Mouse (Mus musculus) midbrain, embryonic 11.5 days (tissue): ENCODE measurements at regions not wholly inside any gene's neighbourhood (a gene's known extent, or its start where the extent isn't known, plus 50 kb on each side); places are given as distances from the start of the nearest gene placed in this dataset.
"Not testable (repeated sequence)": the region's sequence is repeated elsewhere in the genome, so short reads cannot be mapped to it uniquely, and the experiment has no call there.

Experiments used
- ATAC-seq: fragments of 200-750 bp; cut with Nextera tagmentation; 2 replicates; pipeline ENCODE4 v1.8.0; 2017; ENCODE audit warnings: moderate TSS enrichment, moderate library complexity; ENCODE audit not compliant: low FRiP score
- DNase-seq: peaks from one replicate; pipeline ENCODE4 v3.0.0; 2015; ENCODE audit warnings: low spot score; ENCODE audit errors: missing footprints
- H3K27ac ChIP-seq: fragments of 300-500 bp; sonication (generic); 2 replicates; pipeline ENCODE4 v1.5.1; 2014; ENCODE audit warnings: low read depth, low read length
- H3K27me3 ChIP-seq: fragments of 300-500 bp; sonication (generic); 2 replicates; pipeline ENCODE4 v1.6.1; 2014; ENCODE audit warnings: mild to moderate bottlenecking, low read length, moderate library complexity, mixed read lengths; ENCODE audit not compliant: control insufficient read depth, insufficient read depth
- H3K36me3 ChIP-seq: fragments of 300-500 bp; sonication (generic); 2 replicates; pipeline ENCODE4 v1.6.1; 2014; ENCODE audit warnings: mild to moderate bottlenecking, low read length, moderate library complexity, mixed read lengths; ENCODE audit not compliant: control insufficient read depth, insufficient read depth
- H3K4me1 ChIP-seq: fragments of 300-500 bp; sonication (generic); 2 replicates; pipeline ENCODE4 v1.6.1; 2014; ENCODE audit warnings: low read length; ENCODE audit not compliant: control insufficient read depth, insufficient read depth
- H3K4me2 ChIP-seq: fragments of 300-500 bp; sonication (generic); 2 replicates; pipeline ENCODE4 v1.6.1; 2014; ENCODE audit warnings: mild to moderate bottlenecking, moderate library complexity
- H3K4me3 ChIP-seq: fragments of 300-500 bp; sonication (generic); 2 replicates; pipeline ENCODE4 v1.5.1; 2014; ENCODE audit warnings: low read depth, low read length
- H3K9ac ChIP-seq: fragments of 300-500 bp; sonication (generic); 2 replicates; pipeline ENCODE4 v1.6.1; 2014; ENCODE audit warnings: low read length
- H3K9me3 ChIP-seq: fragments of 300-500 bp; sonication (generic); 2 replicates; pipeline ENCODE4 v1.6.1; 2016; ENCODE audit warnings: low read length; ENCODE audit not compliant: control insufficient read depth
- WGBS: fragments of 180-500 bp; shearing (Covaris S2); extraction: QIAGEN DNeasy Blood & Tissue Kit; methylation state at CpG from one replicate; pipeline ENCODE4 v1.1.7; 2014; 5-methylcytosine and 5-hydroxymethylcytosine counted together

- not testable (repeated sequence) for H3K4me2 ChIP-seq, H3K27ac ChIP-seq, H3K9me3 ChIP-seq, H3K4me3 ChIP-seq, H3K36me3 ChIP-seq, ATAC-seq, H3K27me3 ChIP-seq, DNase-seq, H3K4me1 ChIP-seq, H3K9ac ChIP-seq
- 67% methylated on average over 2 of the region's 2 CpGs for WGBS
These were observed 436.7 kb upstream of the Kif18a start for GRCm38 (mm10) chr2:108843855-108844254.

- ATAC-seq (no peak), DNase-seq (no peak)
- H3K4me3 ChIP-seq, result no peak overlapping the region
- no peak overlapping the region for H3K9ac ChIP-seq
- H3K9me3 ChIP-seq, result no peaks in the 10 kb centered on the region
- H3K36me3 ChIP-seq, result no peaks in the 10 kb centered on the region
- no peaks in the 10 kb centered on the region for H3K27me3 ChIP-seq
- no peak overlapping the region for H3K27ac ChIP-seq
- 83% methylated on average over 3 of the region's 3 CpGs for WGBS
- no peak overlapping the region for H3K4me2 ChIP-seq
- H3K4me1 ChIP-seq, result peaks cover 3% of the 10 kb centered on the region; the same call in 1 of the 2 replicates
These were observed 432.5 kb upstream of the Kif18a start for GRCm38 (mm10) chr2:108848051-108848450.

DNA sequence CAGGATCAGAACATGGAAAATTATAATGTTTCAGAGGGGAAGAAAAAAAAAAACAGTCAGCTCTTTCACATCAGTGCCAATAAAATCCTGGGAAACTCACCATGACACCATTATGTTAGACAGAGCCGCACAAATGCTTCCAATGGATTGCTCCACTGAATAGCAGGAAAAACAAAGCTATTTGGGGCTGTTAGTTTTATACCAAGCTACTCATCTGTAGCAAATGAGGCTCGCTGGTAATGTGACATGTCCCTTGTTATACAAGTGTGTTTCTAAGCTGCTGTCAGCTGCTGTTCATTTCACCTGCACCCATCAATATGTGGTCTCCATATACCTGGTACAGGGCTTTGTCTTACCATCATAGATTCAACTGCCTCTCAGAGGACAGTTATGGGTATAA is 426.1 kb upstream of the Kif18a start:
- no peak overlapping the region for H3K27ac ChIP-seq
- no peak for DNase-seq

DNA sequence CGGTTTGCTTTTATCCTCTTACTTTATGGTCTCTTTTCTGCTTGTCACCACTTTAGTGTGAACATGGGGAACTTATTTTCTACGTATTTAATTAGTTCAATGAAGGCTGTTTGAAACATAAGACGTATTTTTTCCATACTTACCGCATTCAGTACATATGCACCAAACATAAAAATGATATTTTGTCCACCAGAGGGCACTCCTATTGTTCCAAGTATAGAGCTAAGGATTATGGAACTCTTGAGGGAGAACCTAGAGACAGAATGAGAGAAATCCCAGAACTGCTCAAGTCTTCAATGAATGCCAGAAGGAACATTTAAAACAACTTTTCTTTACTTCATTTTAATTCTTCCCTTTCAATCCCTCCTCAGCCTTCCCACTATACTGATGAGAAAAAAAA is 403.4 kb upstream of the Kif18a start:
- no peak overlapping the region for H3K4me3 ChIP-seq
- H3K9ac ChIP-seq, result no peak overlapping the region
- H3K27me3 ChIP-seq, result no peaks in the 10 kb centered on the region
- 78% methylated on average over 4 of the region's 4 CpGs for WGBS
- H3K36me3 ChIP-seq, result no peaks in the 10 kb centered on the region
- no peak for DNase-seq
- ATAC-seq, result 0 out of 2 replicates have a peak, but pooled peaks have one; percentile 57
- no peaks in the 10 kb centered on the region for H3K4me1 ChIP-seq
- no peak overlapping the region for H3K27ac ChIP-seq
- no peak overlapping the region for H3K4me2 ChIP-seq
- H3K9me3 ChIP-seq, result no peaks in the 10 kb centered on the region

More for the DNA sequence above, 426.1 kb upstream of the Kif18a start:
- no peak for ATAC-seq
- H3K9ac ChIP-seq, result no peak overlapping the region
- no peaks in the 10 kb centered on the region for H3K27me3 ChIP-seq
- no peaks in the 10 kb centered on the region for H3K36me3 ChIP-seq
- no peak overlapping the region for H3K4me3 ChIP-seq
- no peak overlapping the region for H3K4me2 ChIP-seq
- no peaks in the 10 kb centered on the region for H3K9me3 ChIP-seq
- H3K4me1 ChIP-seq, result no peaks in the 10 kb centered on the region
- 40% methylated on average over 2 of the region's 2 CpGs for WGBS

DNA sequence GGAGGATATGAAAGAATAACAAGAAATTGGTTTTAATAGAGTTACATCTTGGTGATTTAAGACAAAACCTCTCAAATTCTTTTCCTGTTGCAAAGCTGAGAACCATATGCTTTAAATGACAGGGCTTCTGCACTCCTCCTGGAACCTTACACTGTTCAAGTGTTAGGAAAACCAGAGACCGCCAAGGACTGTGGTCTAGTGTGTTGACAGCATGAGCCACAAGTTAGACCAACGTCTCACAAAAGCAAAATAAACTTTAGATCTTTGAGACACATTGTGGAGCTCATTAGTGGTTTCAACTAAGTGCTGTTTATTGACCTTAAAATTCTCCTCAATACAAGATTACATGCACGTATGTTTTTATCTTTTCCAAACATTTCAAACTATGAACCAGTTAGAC is 402.9 kb upstream of the Kif18a start:
- ATAC-seq (no peak), DNase-seq (no peak)
- 80% methylated on average over 3 of the region's 3 CpGs for WGBS
- Histone ChIP-seq H3K27me3 (no peaks in the 10 kb centered on the region), H3K9ac (no peak overlapping the region), H3K9me3 (no peaks in the 10 kb centered on the region), H3K27ac (no peak overlapping the region), H3K4me3 (no peak overlapping the region), H3K4me2 (no peak overlapping the region), H3K4me1 (no peaks in the 10 kb centered on the region), H3K36me3 (no peaks in the 10 kb centered on the region)

DNA sequence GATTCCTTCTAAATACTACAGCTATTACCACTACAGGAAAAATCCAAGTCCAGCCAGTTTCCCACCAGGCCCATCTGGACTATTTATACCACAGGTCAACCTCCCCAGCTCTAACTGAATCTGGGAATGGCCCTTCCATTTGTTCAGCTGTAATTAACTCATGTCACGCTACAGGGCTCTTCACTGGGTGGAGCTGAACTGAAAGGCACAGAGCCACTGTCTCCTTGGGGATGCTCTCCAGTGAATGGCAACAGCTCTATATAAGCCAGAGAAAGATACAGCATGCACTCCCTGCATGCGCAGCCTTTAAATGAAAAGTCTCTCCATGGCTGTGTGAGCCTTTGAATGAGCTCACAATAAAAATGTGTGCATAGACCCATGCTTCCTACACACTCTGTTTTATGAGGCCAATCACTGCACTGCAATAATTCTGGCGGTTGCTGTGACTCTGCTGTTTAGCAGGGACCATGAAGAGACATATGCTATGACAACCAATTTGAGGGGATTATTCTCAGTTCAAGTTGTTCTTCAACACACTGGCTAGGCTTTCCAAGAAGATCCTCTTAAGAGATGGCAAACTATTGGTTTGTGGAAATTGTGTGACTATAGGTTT is 376.3 kb upstream of the Kif18a start:
- Histone ChIP-seq H3K4me2 (no peak overlapping the region), H3K4me3 (no peak overlapping the region), H3K4me1 (no peaks in the 10 kb centered on the region), H3K9me3 (no peaks in the 10 kb centered on the region), H3K27me3 (no peaks in the 10 kb centered on the region), H3K36me3 (no peaks in the 10 kb centered on the region), H3K27ac (no peak overlapping the region), H3K9ac (no peak overlapping the region)
- WGBS, result 44% methylated on average over 3 of the region's 3 CpGs
- ATAC-seq (peak; percentile 89), DNase-seq (no peak)

DNA sequence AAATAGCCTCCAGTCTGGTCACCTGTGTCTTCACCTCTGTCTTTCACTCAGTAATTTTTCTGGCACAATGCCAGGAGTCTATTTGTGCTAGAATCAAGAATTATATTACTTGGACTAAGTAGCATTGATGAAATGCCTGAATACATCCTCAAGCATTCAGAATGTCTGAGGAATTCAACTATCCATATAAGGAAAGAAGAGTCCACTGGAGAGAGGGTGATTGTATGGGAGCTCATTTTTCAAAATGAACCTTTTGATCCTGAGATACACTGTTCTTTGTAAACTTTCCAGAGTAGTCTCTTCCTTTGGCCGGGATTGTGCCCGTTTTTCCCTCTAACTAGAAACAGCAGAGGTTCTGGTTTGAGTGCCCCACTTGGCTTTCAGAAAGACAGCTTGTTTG is 367.0 kb upstream of the Kif18a start:
- Histone ChIP-seq H3K4me2 (no peak overlapping the region), H3K27ac (no peak overlapping the region), H3K9me3 (no peaks in the 10 kb centered on the region), H3K4me1 (no peaks in the 10 kb centered on the region), H3K27me3 (no peaks in the 10 kb centered on the region), H3K36me3 (no peaks in the 10 kb centered on the region), H3K4me3 (no peak overlapping the region), H3K9ac (no peak overlapping the region)
- DNase-seq (no peak), ATAC-seq (no peak)
- WGBS, result 62% methylated on average over 2 of the region's 2 CpGs

GRCm38 (mm10) chr2:108913967-108914366 is 366.6 kb upstream of the Kif18a start:
- Histone ChIP-seq H3K4me3 (no peak overlapping the region), H3K9ac (no peak overlapping the region), H3K27ac (no peak overlapping the region), H3K36me3 (no peaks in the 10 kb centered on the region), H3K4me1 (no peaks in the 10 kb centered on the region), H3K4me2 (no peak overlapping the region), H3K27me3 (no peaks in the 10 kb centered on the region), H3K9me3 (no peaks in the 10 kb centered on the region)
- DNase-seq (no peak), ATAC-seq (no peak)
- WGBS, result 77% methylated on average over 3 of the region's 3 CpGs

DNA sequence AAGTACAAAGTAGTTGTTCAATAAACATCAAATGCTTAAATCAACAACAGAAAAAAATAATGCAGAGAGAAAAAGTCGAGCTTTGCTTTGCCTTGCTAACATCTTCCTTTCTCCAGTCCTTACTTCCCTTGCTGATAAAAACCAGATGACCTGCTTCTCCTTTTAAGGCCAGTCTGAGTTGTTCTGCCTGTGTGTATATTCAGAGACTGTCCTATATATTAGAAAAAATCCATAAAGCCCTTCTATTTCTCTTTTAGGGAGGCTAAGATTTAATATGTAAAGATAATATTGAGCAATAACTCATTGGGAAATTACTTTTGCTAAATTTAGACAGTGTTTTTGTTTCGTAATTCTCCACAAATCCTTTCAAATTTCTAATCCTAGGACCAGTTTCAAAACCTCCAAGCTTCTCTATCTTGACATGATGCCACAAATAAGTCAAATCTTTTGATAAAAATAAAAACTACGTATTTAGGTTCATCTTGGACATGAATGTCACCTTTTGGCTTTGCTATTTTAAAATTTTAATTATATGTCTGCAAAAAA is 361.0 kb upstream of the Kif18a start:
- Histone ChIP-seq H3K27ac (no peak overlapping the region), H3K9me3 (no peaks in the 10 kb centered on the region)
- WGBS, result 79% methylated on average over 3 of the region's 3 CpGs

More for the DNA sequence above, 361.0 kb upstream of the Kif18a start:
- no peaks in the 10 kb centered on the region for H3K27me3 ChIP-seq
- no peak overlapping the region for H3K4me3 ChIP-seq
- no peak overlapping the region for H3K4me2 ChIP-seq
- ATAC-seq (no peak), DNase-seq (no peak)
- H3K36me3 ChIP-seq, result no peaks in the 10 kb centered on the region
- no peaks in the 10 kb centered on the region for H3K4me1 ChIP-seq
- H3K9ac ChIP-seq, result no peak overlapping the region
